Mouse (Mus musculus) liver, postnatal 0 days (tissue): ENCODE results near the gene Xylt1.

Experiments used
- CTCF ChIP-seq: sonication (generic); IDR thresholded peaks from 2 replicates; pipeline ENCODE4 v1.5.1; 2016; ENCODE audit warnings: antibody characterized with exemption, low read depth
- EP300 ChIP-seq: IDR thresholded peaks from 2 replicates; pipeline ENCODE4 v1.6.1; 2016; ENCODE audit warnings: antibody characterized with exemption, low read depth, mild to moderate bottlenecking

DNA sequence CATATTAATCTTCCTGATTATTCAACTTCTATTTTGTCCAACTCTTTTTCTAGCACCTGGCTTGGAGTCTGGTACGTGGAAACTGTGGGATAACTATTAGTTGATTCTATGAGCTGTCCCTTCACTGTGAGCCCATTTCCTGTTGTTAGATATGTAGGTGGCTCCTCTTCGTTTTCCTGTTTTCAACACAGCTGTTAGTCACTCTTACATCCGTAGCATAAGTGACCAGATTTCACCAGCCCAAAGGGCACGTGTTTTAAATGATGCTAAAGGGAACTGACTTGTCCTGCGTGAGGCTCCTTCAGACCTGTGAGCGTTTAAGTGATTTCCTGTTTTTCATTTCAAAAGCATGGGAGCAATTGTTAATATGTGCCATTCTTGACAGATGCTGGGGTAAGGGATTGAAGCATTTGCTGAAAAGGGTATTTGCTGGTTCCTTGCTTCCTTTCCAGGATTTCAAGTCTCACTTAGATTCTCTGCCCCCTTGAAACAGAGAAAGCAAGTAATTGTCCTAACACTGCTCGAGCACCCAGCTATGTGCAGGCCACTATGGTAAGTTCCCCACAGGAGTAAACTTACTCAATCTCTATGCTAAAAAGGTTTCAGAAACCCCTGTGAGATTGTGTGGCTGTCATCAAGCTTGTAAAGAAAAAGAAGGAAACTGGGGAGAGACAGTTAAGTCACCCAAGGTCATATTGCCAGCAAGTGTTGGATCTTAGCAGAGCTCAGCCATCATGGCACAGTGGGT lies 105.8 kb downstream of the Xylt1 start:
- TF ChIP-seq EP300 (peak; percentile 77), CTCF (no peak)
